Mouse (Mus musculus) heart, postnatal 10 days (tissue): Measurements from ENCODE around the gene Tfb1m. TPM values are rescaled to one million over a fixed set of nuclear protein-coding genes. Genes with fewer than 3 reads are reported as not detected.

Experiments
- DNase-seq, 2 experiments: peaks; one replicate each; pipeline ENCODE4 v3.0.0; 2021
- intact Hi-C: fragments of 180-260 bp; cut with DNase I; formaldehyde crosslinking; loops from one replicate; pipeline ENCODE4 v1.15.1; 2025
- total RNA-seq, 2 experiments: library from RNA; stranded (reverse); gene quantifications; 2 replicates each; pipeline ENCODE4 v1.2.3; 2021

The Tfb1m gene
- total RNA-seq, 2 experiments from 2014 or later: 5.7 to 8.0 TPM

DNA sequence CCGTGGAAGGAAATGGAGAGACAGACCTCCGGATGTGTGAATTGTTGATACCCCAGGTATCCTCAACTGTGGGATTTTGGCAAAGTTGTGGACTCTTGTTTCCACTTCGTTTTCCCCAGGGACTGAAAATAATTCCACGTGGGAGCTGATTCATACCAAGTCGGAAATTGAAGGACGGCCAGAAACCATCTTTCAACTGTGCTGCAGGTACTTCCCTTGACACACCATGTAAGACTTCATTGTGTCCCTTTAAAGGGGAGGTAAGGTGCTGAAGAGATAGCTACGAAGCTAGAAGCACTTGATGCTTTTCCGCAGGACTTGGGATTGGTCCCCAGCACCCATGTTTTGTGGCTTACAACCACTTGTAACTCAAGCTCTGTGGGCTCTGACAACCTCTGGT lies 41.7 kb downstream of the Tfb1m start:
- no peak for DNase-seq
- intact Hi-C loops: no loop called here

DNA sequence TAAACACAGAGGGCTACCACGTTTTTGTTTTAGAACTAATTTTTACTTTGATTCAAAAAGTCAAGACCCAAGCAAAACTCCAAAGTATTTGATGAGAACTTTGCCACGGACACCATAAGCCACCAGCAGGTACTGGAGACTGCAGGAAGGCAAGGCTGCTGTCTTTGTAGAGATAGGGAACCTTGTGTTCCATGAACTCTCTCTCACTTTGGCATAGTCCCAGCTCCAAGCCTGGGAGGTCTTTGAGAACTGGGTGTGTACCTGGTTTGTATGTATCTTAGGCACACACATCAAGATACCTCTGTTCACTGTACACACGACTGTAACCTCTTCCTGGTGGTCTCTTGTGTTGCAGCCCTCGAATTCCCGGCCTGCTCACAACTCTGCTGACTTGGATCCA lies 43.3 kb downstream of the Tfb1m start:
- intact Hi-C loops: no loop called here
- no peak for DNase-seq

DNA sequence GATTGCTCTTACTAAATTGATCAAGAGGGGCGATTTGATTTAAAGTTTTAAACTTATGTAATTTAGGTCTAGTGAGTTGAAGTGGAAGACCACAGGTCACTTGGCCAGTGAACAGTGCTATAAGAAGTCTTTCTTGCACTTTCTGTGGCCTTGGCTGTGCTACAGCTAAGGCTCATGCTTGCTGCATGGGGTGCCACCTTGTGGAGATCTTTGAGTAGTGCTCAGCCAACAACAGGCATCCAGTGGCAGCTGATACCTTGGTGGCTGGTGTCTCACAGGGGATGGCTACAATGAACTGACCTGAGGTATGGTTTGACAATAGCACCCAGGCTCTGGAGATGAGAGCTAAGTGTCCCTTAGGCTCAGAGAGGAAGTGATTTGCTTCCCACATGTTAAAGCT lies 47.7 kb downstream of the Tfb1m start:
- intact Hi-C loops: loop anchor here (1.0 to 5.0 kb wide), 2 partner anchors 62 to 238 kb away; no protein-coding TSS in a partner anchor
- peak; percentile 70 to 77 for DNase-seq

DNA sequence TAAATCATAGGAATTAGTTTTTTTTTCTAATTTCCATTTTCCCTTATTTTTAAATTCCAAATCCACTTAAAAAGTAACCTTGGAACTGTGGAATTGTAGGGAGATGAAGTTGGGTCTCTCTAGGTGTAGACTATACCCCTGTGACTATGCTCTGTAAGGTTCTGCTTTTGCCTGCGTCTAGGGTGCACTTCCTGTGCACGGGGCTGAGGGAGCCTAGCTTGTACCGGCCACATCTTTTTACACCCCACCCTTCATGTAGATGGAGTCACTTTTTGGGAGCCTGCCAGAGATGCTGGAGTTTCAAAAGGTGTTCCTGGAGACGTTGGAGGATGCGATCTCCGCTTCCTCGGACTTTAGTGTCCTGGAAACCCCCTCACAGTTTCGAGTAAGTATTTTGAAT lies 51.1 kb downstream of the Tfb1m start:
- intact Hi-C loops: loop anchor here (5.0 kb wide), 1 partner anchor 234 kb away; no protein-coding TSS in a partner anchor
- DNase-seq: no peak

DNA sequence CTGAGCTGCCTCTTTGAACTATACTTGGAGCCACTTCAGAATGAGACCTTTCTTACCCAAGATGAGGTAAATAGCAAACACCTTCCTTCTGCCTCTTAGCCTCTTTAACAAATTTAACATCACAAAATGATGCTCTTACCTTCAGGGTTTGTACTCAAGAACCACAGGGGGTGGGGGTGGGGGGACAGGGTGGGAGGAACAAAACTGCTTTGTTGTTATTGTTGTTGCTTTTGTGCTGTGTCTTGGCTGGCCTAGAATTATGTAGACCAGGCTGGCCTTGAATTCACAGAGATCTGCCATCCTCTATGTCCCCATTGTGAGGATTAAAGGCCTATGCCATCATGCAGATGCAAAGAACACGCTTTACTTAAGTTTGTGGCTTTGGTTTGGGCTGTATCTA lies 51.9 kb downstream of the Tfb1m start:
- DNase-seq: no peak
- intact Hi-C loops: loop anchor here (5.0 kb wide), 1 partner anchor 233 kb away; no protein-coding TSS in a partner anchor

DNA sequence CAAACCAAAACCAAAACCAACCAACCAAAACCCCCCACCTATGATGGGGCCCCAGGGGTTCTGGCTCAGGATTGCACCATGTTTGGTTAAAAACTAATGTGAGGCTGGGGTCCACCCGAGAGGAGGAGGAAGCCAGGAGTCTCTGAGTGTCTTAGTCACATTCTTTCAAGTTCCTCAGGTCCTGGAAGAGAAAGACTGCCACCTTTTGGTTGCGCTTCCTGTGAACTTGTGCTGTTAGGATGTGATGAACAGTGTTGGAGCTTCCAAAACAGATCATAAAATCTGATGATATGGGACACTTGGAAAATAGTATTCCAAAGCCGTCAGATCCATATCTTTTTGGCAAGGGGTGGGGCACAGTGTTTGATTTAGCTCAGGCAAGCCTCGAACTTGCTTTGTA lies 56.6 kb downstream of the Tfb1m start:
- DNase-seq: no peak
- intact Hi-C loops: no loop called here

DNA sequence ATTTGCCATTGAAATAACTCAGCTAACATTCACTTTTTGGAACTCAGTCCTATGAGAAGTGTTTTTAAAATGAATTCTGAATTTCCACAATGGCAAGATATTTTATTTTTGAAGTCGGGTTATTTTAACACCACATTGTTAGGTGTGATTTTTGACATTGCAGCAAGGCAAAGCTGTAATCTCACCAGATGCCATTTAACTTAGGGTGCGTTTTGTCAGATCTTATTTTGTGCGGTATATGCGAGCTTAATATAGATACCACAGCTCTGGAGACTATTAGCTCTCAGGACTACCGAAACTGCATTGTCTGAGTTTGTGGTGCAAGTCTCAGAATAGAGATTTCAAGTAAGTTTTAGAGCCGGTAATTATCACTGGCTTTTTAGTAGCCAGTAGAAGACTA lies 57.5 kb downstream of the Tfb1m start:
- DNase-seq: no peak
- intact Hi-C loops: no loop called here

DNA sequence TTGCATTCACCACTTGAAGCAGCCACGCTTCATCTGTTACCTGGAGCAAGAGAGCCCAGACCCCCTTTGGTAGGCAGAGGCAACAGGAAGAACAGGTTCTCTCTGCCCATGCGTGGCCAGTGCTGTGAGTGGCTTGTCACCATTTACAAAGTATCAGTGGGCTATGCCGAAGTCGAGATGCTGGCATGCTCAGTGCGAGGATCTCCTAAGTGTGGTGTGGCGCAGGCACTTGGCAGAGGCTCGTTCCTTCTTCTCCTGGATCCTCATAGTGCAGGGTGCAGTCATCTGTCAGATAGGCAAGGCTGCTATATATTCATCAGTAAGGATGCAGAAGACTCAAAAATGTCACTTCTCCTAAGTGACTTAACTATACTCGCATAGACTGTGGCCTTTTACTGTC lies 58.1 kb downstream of the Tfb1m start:
- no peak for DNase-seq
- intact Hi-C loops: no loop called here

DNA sequence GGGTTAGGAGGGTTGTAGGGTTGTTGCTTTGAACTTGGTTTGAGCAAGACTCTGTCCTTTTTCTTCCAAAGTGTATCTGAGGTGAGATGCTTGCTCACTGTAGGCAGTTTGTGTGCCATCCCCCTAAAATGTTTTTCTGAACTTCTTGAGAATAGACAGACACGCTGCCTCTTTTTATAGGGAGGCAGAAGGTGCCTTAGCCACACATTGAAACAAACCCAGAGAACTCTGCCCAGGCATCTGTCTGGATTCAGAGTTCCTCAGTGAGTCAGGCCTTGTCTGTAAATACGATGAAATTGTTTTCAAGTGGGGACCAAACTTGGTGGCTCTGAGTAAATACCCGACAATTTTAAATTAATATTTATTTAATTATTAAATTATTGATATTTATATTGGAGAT lies 59.0 kb downstream of the Tfb1m start:
- intact Hi-C loops: no loop called here
- DNase-seq: no peak

DNA sequence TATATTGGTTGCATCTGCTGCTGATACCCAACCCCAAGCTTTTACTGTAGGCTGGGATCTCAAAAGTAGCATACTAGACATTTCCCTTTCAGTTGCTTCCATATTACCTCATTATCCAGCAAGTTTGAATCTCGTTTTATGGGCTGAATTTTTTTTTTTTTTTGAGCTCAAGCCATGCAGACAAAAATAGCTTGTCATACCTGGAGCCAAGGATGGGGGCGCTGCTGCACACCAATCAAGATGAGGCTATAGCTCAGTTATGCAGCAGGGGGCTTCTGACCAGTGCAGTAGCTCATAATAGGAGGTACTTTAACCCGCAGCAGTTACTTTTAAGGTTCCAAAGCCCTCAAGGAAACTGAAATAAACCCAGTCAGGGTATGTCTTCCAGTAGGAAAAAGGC lies 59.5 kb downstream of the Tfb1m start:
- peak in 1 of 2 experiments; percentile 52 for DNase-seq
- intact Hi-C loops: no loop called here

DNA sequence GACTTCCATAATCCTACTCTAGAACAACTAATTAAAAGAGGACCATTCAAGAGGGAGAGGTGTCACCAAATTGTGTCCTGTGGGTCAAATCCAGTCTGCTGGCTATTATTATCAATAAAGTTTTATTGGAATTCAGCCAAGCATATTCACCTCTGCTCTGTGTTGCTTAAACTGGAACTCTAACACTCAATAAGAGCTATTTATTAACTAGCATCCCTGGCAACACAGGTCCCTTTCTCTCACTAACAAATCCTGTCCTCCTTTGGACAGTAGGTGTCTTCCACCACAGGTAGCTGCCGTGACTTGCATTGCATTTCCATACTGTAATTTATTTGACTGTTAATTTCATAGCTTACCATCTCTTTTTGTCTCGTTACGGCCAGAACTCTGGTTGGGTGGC lies 61.5 kb downstream of the Tfb1m start:
- DNase-seq: no peak
- intact Hi-C loops: no loop called here

DNA sequence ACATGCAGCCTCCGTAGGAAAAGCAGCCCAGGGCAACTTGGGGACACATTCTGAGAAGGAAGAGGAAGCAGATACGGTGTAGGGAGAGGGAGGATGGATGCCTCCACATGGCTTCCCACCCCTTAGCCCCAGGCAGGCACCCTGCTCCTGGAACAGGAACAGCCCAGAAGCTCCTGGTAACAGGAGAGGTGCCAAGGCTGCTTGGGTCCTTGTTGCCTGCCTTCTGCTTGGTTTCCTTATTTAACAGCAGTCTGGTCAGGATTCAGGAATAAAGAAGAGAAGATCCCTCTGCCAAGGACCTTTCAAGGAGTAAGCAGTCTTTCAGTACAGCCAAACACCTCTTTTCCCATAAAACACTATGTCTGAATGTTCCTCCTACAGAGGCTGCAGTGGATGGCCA lies 62.0 kb downstream of the Tfb1m start:
- intact Hi-C loops: no loop called here
- no peak for DNase-seq

DNA sequence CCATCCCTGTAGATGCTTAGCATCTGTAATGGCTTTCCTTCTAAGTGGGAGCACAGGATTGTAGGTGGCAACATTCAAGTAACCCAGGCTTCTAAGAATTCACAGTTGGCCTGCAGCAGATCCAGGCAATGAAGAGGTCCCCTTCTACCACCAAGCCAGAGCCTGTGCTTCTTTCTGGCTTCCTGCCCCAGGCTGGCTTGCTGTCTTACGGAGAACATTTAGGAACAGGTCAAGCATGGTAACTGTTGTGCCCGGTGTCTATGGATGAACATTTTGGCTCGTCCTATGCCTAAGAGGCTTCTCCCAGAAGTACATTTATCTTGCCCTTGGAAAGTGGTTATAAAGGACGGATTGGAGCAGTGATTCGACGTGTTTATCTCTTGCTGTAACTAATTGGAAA lies 65.9 kb downstream of the Tfb1m start:
- DNase-seq: no peak
- intact Hi-C loops: no loop called here

DNA sequence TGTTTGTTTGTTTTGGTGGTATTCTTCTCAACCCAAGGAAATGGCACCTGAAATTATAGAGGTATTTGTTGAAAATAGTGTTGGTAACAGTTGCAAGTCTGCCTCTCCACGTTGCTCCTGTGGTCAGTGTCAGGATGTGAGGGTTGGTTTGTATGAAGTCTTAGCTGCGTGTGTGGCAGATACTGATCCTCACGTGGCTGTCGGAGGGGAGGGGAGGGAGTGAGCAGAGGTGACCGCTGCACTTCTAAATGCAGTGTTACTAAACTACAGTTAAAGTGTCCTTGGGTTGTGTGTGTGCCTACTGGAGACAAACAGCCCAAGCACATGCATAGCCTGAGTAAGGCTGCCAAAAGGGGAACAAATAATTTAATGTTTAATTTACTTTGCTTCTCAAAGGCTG lies 66.5 kb downstream of the Tfb1m start:
- DNase-seq: no peak
- intact Hi-C loops: no loop called here

DNA sequence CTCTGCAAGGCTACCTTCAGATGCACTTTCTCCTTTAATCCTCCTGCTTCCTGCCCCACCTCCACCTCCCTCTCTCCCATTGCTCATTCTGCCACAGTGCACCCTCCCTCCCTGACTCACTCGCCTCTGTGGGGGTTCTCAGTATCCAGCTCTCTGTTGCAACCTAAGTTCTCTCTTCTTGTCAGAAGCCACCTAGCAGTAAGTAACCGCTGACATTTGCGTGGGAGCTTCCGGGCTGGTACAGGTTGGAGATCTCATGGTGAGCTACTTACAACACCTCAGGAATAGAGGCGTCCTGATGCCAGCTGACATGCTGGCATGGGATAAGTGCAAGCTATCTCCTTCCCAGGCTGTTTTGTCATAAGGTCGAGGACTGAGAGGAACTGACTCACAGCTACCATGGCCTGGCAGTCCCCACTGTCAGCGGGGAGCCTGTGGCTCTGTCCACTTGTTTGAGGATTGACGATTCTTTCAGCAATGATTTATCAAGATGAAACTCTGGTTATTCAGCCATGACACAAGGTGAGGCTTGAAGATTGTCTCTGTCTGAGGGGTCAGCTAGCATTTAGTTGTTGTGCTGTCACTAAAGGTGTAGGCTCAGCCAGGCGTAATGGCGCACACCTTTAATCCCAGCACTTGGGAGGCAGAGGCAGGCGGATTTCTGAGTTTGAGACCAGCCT lies 67.2 kb downstream of the Tfb1m start:
- DNase-seq: no peak
- intact Hi-C loops: no loop called here

DNA sequence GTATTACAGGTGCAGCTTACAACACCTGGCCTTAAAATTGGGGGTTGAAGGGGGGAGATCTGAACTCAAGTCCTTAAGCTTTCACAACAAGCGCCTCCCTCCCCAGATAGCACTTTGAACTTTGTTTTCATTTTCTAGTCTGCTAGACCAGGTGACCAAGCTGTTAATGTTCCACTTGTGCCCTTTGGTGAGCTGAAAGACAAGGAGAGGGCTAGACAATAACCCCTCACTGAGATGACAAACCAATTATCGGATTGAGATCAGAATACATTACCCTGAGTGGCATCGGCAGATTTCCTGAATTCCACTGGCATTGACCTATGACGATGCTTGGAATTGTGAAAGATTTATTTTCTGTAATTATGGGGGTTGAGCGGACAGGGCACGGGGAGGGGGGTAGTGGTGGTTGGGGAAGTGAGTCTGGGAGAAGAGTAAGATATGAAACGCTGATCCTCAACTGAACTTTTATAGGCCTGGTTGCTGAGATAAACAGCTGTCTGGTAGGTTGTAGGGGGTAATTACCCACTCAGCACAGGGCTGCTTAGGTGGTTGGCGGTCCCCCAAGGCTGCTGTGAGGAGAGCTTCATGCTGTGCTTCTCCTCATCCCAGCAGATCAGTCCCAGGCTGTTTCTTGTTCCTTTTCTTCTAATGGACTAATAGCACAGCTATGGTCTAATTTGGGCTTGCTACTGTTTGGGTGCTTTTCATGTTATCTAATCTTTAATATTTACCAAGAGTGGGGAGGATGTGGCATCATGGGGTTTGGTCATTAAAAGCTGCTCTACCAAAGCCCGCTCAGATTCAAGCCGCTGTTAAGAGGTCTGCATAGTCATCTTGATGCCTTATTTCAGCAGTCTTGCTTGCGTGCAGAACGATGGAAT lies 69.6 kb downstream of the Tfb1m start:
- DNase-seq: no peak
- intact Hi-C loops: no loop called here

DNA sequence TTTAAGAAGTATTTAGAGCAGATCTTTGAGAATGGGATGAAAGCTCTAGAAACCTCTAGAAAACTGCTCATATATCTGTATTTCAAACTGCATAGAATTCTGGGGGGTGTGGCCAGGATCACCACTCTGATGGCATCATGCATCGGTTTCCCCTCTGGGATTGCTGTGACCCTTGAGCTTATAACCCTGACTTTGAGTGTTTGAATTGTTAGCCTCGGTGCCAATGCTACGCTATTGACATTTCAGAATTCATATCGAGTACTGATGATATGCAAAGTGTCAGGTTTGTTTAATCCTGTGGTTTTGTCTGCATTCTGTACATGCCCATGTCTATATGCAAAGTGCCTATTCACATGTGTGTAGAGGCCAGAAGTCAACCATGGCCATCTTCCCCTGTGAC lies 70.4 kb downstream of the Tfb1m start:
- DNase-seq: no peak
- intact Hi-C loops: no loop called here

DNA sequence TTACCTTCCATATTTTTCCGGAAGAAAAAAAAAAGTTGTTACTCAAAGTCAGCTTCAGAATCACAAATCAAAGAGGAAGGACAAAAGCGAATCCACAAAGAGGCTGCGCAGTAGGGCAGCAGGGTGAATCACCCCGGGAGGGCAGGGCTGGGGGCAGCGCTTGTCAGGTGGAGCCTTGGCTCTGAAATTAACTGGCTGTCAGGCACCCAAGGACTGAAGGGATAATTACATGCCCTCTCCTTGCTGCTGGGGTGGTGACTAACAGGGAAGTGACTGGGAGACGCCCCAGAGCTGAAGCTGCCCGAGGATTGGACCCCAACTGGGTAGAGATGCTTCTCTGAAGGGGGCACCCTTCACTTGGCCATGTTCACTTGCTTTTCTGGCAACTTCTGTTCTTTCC lies 71.7 kb downstream of the Tfb1m start:
- no peak for DNase-seq
- intact Hi-C loops: no loop called here

DNA sequence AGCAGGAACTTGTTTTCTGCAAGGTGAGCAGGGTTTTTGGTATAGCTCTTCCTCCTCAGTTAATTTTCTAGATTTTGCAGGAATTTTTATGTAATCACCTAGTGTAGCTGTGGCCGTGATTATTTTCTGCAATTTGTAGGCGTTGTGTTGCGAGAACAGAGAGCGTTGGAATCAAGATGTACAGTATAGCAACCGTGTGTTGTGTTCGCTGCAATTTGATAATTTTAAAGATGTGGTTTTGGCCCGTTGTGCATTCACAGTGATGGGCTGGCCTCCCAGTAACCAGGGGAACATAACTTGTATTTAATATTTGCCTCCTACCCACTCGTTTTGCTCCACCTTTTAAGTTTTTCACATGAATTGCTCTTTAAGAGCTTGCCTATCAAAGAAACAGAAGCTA lies 74.5 kb downstream of the Tfb1m start:
- DNase-seq: no peak
- intact Hi-C loops: no loop called here

DNA sequence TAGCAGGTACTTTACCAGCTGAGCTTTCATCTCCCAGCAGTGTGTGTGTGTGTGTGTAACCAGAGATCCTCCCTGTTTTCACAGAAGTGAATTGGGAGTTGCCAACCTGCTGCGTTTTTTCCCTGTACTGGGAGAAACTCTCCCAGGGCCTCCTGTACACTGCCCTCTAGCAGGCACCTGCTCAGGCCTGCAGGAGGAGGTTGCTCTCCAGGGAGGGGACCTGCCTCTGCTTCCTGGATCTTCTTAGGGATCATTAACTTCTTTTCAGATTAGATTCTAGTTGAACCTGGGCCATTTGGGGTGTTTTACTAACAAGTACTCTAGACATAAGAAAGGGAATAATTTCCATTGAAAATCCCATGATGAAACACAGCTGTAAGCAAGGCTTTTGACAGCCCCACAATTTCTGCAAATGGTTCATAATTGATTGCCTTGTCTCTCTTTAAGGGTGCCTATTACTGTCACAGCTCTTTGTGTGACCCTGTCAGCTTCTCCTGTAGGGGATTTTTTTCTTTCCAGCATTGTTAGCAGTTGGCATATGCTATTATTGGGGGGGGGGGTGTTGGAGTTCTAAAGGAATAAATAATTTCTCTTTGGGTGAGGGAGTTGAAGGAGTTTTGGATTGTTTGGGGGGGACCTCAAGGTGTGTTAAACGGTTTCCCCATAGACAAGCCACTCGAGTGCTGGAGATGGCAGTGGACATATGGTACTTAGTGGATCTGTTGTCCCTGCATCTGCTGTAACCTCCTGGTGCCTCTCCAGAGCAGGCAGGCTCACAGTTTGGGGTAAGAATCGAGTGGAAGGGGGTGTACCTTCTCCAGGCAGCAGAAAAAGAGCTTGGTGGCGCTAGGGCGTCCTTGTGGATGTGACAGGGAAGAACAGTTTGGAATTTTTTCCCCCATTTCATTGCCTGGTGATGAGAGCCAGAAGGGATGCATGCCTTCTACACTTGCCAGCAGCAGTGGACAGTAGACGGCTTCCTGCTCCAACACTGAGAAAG lies 75.7 kb downstream of the Tfb1m start:
- DNase-seq: no peak

DNA sequence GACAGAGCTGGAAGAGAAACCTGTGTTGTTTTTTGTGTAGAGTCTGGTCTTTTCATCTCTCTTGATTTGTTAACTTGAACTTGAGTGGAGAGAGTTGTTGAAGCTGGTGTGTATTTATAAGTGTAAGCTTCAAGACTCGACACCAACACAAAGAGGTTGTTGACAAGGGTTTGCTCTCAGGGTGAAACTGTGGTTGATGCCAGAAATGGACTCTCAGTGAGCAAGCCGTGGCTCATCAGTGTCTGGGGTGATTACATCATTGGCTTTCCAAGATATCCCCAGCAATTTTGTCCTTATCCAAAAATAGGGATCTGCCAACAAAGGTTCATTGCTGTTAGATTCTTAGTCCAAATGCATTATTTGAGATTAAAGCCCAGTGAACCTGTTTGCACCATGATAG lies 81.0 kb downstream of the Tfb1m start:
- intact Hi-C loops: no loop called here
- no peak for DNase-seq

More for the DNA sequence above, 75.7 kb downstream of the Tfb1m start:
- intact Hi-C loops: no loop called here
